Mouse (Mus musculus) limb, embryonic 12.5 days (tissue): Measurements from ENCODE around the gene Nr2c2ap. TPM values are rescaled to one million over a fixed set of nuclear protein-coding genes. Genes with fewer than 3 reads are reported as not detected.

Source experiments
- ATAC-seq: fragments of 200-750 bp; cut with Nextera tagmentation; 2 replicates; pipeline ENCODE4 v1.8.0; 2017; ENCODE audit warnings: low read depth, moderate TSS enrichment; ENCODE audit not compliant: insufficient number of reproducible peaks, insufficient read depth, low FRiP score, low TSS enrichment
- H3K27ac ChIP-seq: fragments of 300-500 bp; sonication (generic); 2 replicates; pipeline ENCODE4 v1.5.1; 2016; ENCODE audit warnings: mild to moderate bottlenecking, moderate library complexity
- H3K27me3 ChIP-seq: fragments of 300-500 bp; sonication (generic); 2 replicates; pipeline ENCODE4 v1.6.1; 2016; ENCODE audit warnings: mild to moderate bottlenecking, moderate library complexity
- H3K36me3 ChIP-seq: fragments of 300-500 bp; sonication (generic); 2 replicates; pipeline ENCODE4 v1.6.1; 2016; ENCODE audit warnings: mild to moderate bottlenecking, moderate library complexity
- H3K4me1 ChIP-seq: fragments of 300-500 bp; sonication (generic); replicated peaks from 2 replicates; pipeline ENCODE4 v1.6.1; 2016
- H3K4me2 ChIP-seq: fragments of 300-500 bp; sonication (generic); 2 replicates; pipeline ENCODE4 v1.6.1; 2016; ENCODE audit warnings: mild to moderate bottlenecking, moderate library complexity
- H3K4me3 ChIP-seq: fragments of 300-500 bp; sonication (generic); replicated peaks from 2 replicates; pipeline ENCODE4 v1.5.1; 2016; ENCODE audit warnings: mild to moderate bottlenecking
- H3K9ac ChIP-seq: fragments of 300-500 bp; sonication (generic); replicated peaks from 2 replicates; pipeline ENCODE4 v1.6.1; 2016; ENCODE audit warnings: mild to moderate bottlenecking, moderate library complexity
- H3K9me3 ChIP-seq: fragments of 300-500 bp; sonication (generic); 2 replicates; pipeline ENCODE4 v1.6.1; 2016; ENCODE audit warnings: mild to moderate bottlenecking, moderate library complexity
- WGBS: fragments of 180-500 bp; shearing (Covaris S2); methylation state at CpG from one replicate; pipeline ENCODE4 v1.1.7; 2016; 5-methylcytosine and 5-hydroxymethylcytosine counted together
- polyA plus RNA-seq: library from polyadenylated mRNA; unstranded; fragments of >200 nt; fragmentation: Nextera tagmentation; extraction: Ambion mirVana; gene quantifications from 2 replicates; pipeline ENCODE4 v1.2.1, GENCODE M21; 2016

Gene Nr2c2ap
- polyA plus RNA-seq, 1 experiment from 2014 or later, result 21.4 TPM

GRCm38 (mm10) chr8:70147678-70148607, 16.8 kb downstream of the Nr2c2ap start:
- H3K36me3 ChIP-seq, result peaks cover 43% of the 10 kb centered on the region
- H3K9ac ChIP-seq, result no peak overlapping the region
- 87% methylated on average over 7 of the region's 7 CpGs for WGBS
- no peak overlapping the region for H3K4me3 ChIP-seq
- no peak for ATAC-seq
- no peak overlapping the region for H3K27ac ChIP-seq
- peaks cover 12% of the 10 kb centered on the region for H3K4me1 ChIP-seq
- H3K27me3 ChIP-seq, result peaks cover 8% of the 10 kb centered on the region
- H3K9me3 ChIP-seq, result no peaks in the 10 kb centered on the region
- no peak overlapping the region for H3K4me2 ChIP-seq

GRCm38 (mm10) chr8:70150158-70150557, 19.0 kb downstream of the Nr2c2ap start:
- no peak overlapping the region for H3K4me3 ChIP-seq
- H3K36me3 ChIP-seq, result peaks cover 21% of the 10 kb centered on the region
- ATAC-seq, result no peak
- H3K27ac ChIP-seq, result no peak overlapping the region
- WGBS, result 12% methylated on average over 13 of the region's 13 CpGs
- H3K4me2 ChIP-seq, result peak overlapping the region; percentile 27
- H3K27me3 ChIP-seq, result peaks cover 16% of the 10 kb centered on the region
- H3K4me1 ChIP-seq, result peaks cover 13% of the 10 kb centered on the region
- peak overlapping the region; percentile 52; the same call in 1 of the 2 replicates for H3K9ac ChIP-seq
- H3K9me3 ChIP-seq, result no peaks in the 10 kb centered on the region

DNA sequence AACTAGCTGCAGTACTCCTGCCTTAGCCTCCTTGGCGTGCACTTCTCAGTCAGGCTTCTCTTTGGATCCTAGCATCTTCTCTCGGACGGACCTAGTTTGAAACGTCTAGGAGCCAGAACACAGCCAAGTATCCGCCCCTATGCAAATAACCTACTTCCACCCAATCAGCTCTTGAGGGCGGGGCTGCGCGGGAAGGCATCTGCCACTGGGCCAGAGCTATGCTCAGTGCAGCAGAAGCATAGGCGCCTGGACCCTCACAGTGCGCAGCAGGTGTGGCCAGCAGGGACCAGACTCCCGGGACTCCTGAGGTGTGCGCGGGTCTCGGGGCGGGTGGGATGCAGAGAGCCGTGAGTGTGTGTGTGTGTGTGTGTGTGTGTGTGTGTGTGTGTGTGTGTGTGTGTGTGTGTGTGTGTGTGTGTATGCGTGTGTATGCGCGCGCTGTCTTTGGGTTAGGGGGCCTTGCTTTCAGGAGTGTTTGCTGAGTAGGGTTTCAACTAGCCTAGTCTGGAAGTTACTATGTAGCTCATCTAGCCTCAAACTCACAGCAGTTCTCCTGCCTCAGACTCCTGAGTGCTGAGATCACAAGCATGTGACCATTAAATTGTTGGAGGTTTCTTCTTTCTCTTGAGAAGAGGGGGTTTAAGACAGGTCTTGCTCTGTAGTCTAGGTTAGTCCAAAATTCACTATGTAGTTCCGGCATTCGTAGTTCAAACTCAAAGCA, 21.6 kb downstream of the Nr2c2ap start:
- Histone ChIP-seq H3K4me3 (peak overlapping the region; percentile 22), H3K9me3 (no peaks in the 10 kb centered on the region), H3K36me3 (no peaks in the 10 kb centered on the region), H3K27ac (no peak overlapping the region), H3K4me1 (peaks cover 13% of the 10 kb centered on the region), H3K4me2 (peak overlapping the region; percentile 50), H3K27me3 (peaks cover 19% of the 10 kb centered on the region), H3K9ac (no peak overlapping the region)
- peak; percentile 90 for ATAC-seq
- 14% methylated on average over 22 of the region's 22 CpGs for WGBS

GRCm38 (mm10) chr8:70157240-70157800, 26.2 kb downstream of the Nr2c2ap start:
- H3K36me3 ChIP-seq, result no peaks in the 10 kb centered on the region
- H3K27ac ChIP-seq, result no peak overlapping the region
- no peaks in the 10 kb centered on the region for H3K9me3 ChIP-seq
- H3K4me1 ChIP-seq, result peaks cover 15% of the 10 kb centered on the region
- peaks cover 16% of the 10 kb centered on the region; the same call in 1 of the 2 replicates for H3K27me3 ChIP-seq
- H3K4me2 ChIP-seq, result no peak overlapping the region
- 91% methylated on average over 1 of the region's 1 CpGs for WGBS
- no peak for ATAC-seq
- no peak overlapping the region for H3K9ac ChIP-seq
- H3K4me3 ChIP-seq, result no peak overlapping the region

- H3K4me1 ChIP-seq, result peaks cover 8% of the 10 kb centered on the region
- WGBS, result 15% methylated on average over 40 of the region's 40 CpGs
These were observed 27.1 kb downstream of the Nr2c2ap start for GRCm38 (mm10) chr8:70158069-70158853.

GRCm38 (mm10) chr8:70159211-70159610, 28.1 kb downstream of the Nr2c2ap start:
- Histone ChIP-seq H3K27me3 (peaks cover 15% of the 10 kb centered on the region; the same call in 1 of the 2 replicates), H3K4me1 (peaks cover 8% of the 10 kb centered on the region), H3K4me3 (no peak overlapping the region), H3K27ac (no peak overlapping the region), H3K9ac (no peak overlapping the region), H3K36me3 (no peaks in the 10 kb centered on the region), H3K9me3 (no peaks in the 10 kb centered on the region), H3K4me2 (no peak overlapping the region)
- WGBS, result 84% methylated on average over 4 of the region's 4 CpGs
- no peak for ATAC-seq

More at GRCm38 (mm10) chr8:70158069-70158853, 27.1 kb downstream of the Nr2c2ap start:
- Histone ChIP-seq H3K27me3 (peaks cover 14% of the 10 kb centered on the region; the same call in 1 of the 2 replicates), H3K9me3 (no peaks in the 10 kb centered on the region), H3K4me3 (peak overlapping the region; percentile 51), H3K27ac (peak overlapping the region; percentile 7; the same call in 1 of the 2 replicates), H3K36me3 (no peaks in the 10 kb centered on the region), H3K9ac (peak overlapping the region; percentile 60), H3K4me2 (peak overlapping the region; percentile 73)
- ATAC-seq, result peak; percentile 79

- H3K36me3 ChIP-seq, result no peaks in the 10 kb centered on the region
- H3K9ac ChIP-seq, result no peak overlapping the region
- no peak overlapping the region for H3K27ac ChIP-seq
- H3K9me3 ChIP-seq, result no peaks in the 10 kb centered on the region
- H3K4me1 ChIP-seq, result peaks cover 8% of the 10 kb centered on the region
- 68% methylated on average over 13 of the region's 13 CpGs for WGBS
- no peak for ATAC-seq
- no peak overlapping the region for H3K4me3 ChIP-seq
- no peak overlapping the region for H3K4me2 ChIP-seq
- H3K27me3 ChIP-seq, result peaks cover 23% of the 10 kb centered on the region
These were observed 28.9 kb downstream of the Nr2c2ap start for GRCm38 (mm10) chr8:70160015-70160414.

- WGBS, result 88% methylated on average over 3 of the region's 3 CpGs
- H3K9me3 ChIP-seq, result no peaks in the 10 kb centered on the region
These were observed 32.2 kb downstream of the Nr2c2ap start for GRCm38 (mm10) chr8:70163316-70163715.

GRCm38 (mm10) chr8:70166504-70167110, 35.5 kb downstream of the Nr2c2ap start:
- peak overlapping the region; percentile 25 for H3K4me3 ChIP-seq
- ATAC-seq, result peak; percentile 79
- no peak overlapping the region; the same call in 1 of the 2 replicates for H3K9ac ChIP-seq
- H3K4me1 ChIP-seq, result peaks cover 5% of the 10 kb centered on the region; the same call in 1 of the 2 replicates
- WGBS, result 3% methylated on average over 21 of the region's 21 CpGs
- H3K27ac ChIP-seq, result no peak overlapping the region
- peak overlapping the region; percentile 58 for H3K4me2 ChIP-seq
- no peaks in the 10 kb centered on the region for H3K36me3 ChIP-seq
- peaks cover 40% of the 10 kb centered on the region for H3K27me3 ChIP-seq
- H3K9me3 ChIP-seq, result no peaks in the 10 kb centered on the region

More at GRCm38 (mm10) chr8:70163316-70163715, 32.2 kb downstream of the Nr2c2ap start:
- H3K4me1 ChIP-seq, result peaks cover 9% of the 10 kb centered on the region
- H3K4me2 ChIP-seq, result no peak overlapping the region
- peaks cover 43% of the 10 kb centered on the region for H3K27me3 ChIP-seq
- no peak overlapping the region for H3K27ac ChIP-seq
- no peak overlapping the region for H3K9ac ChIP-seq
- no peak overlapping the region for H3K4me3 ChIP-seq
- ATAC-seq, result no peak
- H3K36me3 ChIP-seq, result no peaks in the 10 kb centered on the region

- Histone ChIP-seq H3K4me2 (no peak overlapping the region), H3K4me3 (no peak overlapping the region), H3K9ac (no peak overlapping the region), H3K36me3 (no peaks in the 10 kb centered on the region), H3K27ac (no peak overlapping the region), H3K4me1 (peaks cover 17% of the 10 kb centered on the region), H3K27me3 (peaks cover 23% of the 10 kb centered on the region), H3K9me3 (no peaks in the 10 kb centered on the region)
- ATAC-seq, result no peak
- WGBS, result 83% methylated on average over 3 of the region's 3 CpGs
These were observed 39.0 kb downstream of the Nr2c2ap start for GRCm38 (mm10) chr8:70170116-70170515.
